Mouse (Mus musculus) embryo, embryonic 10 days (tissue): ENCODE results near the gene Cplx2.

Experiments
- DNase-seq: peaks from one replicate; pipeline ENCODE4 v3.0.0-alpha.2; 2015; ENCODE audit warnings: low spot score

The Cplx2 gene

DNA sequence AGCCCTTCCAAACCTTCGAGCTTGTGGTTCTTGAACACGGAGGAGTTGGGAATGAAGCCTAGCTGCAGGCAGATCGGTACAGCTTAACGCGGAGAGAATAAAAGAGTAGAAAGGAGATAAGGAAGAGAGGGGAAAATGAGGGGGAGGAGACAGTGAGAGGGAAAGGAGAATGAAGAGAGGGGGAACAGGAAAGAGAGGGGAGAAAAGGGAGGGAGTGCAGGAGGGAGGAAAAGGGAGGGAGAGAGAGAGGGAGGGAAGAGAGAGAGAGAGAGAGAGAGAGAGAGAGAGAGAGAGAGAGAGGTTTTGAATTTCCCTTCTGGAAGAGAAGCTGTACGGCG, at the start of gene Cplx2:
TSS of gene Cplx2 (plus strand) at position 301 of the 338 bp plus-strand sequence.
- DNase-seq: no peak

- DNase-seq: peak; percentile 72
Measured at GRCm38 (mm10) chr13:54322396-54323306, 48.5 kb upstream of the Cplx2 start.

DNA sequence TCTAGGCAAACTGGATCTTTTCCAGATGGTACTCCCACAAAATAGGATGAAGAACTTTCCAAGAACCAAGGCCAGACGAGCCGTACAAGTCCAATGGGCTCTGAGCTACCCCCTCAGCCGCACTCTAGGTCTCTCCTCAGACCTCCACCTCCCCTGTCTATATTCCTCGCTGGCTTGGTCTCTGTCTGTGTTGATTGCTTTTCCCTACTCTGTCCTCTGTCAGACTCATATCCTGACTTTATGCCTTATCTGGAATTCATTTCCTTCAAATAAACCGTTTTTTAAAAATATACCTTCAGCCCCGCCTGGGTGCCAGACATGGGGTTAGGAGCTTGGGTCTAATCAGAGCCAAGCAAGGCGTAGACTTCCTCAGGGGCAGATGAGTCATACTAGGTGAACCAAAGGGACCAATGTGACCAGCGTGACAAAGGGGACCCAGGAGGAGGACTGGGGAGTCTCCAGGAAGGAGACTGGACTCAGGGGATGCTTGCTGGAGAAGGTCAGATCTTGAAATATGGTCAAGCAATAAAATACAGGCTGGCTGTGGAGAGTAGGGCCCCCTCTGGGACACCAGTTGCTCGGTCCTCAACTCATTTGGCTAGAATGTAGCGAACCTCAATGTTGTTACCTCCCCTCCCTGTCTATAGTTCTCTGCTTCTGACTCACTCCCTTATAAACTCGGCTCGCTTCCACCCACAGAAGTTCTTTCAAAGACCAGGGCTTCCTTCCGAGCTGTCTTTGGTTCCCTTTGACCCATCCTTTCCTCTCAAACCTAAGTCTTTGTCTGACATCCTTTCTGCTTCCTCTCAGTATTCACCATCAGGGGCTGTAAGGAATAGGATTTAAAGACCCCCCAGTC, 47.6 kb upstream of the Cplx2 start:
- no peak for DNase-seq

- DNase-seq: no peak
Measured at GRCm38 (mm10) chr13:54324178-54324577, 47.0 kb upstream of the Cplx2 start.

DNA sequence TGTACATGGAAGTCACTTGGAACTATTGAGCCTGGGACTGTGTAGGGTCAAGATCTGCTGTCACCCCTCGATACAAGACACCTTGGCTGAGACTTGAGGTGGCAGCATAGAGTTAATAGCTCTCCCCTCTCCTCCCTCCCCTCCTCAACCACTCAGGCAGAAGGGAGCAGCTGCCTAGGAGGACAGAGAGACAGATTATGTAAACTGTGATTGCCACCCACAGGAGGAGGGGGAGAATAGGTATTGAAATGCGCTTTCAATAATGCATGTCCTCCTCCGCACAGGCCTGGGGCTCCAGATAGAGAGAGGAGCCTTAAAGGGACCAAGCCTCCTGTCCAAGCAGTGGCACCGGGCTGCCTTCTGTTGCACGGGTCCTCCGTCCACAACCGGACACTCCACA, 45.3 kb upstream of the Cplx2 start:
- peak; percentile 27 for DNase-seq

GRCm38 (mm10) chr13:54326686-54327447, 44.3 kb upstream of the Cplx2 start:
- DNase-seq: no peak

DNA sequence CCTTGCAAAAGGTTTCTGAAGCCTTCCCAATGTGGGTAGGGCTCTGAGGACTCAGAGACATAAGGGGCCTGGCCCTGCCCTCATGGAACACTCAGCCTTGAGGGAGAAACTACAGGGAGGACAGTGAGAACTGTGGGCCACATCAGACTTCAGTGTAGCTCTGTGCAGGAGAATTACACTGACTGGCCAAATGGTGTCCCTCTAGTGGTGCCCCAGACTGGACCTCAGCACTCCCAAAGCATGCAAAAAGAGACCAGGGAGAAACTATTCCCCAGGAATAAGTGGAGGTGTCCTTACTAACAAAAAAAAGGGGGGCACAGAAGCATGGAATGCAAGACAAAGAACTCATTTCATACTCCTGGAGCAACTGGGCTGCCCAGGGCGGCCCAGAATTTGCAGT, 43.1 kb upstream of the Cplx2 start:
- no peak for DNase-seq

DNA sequence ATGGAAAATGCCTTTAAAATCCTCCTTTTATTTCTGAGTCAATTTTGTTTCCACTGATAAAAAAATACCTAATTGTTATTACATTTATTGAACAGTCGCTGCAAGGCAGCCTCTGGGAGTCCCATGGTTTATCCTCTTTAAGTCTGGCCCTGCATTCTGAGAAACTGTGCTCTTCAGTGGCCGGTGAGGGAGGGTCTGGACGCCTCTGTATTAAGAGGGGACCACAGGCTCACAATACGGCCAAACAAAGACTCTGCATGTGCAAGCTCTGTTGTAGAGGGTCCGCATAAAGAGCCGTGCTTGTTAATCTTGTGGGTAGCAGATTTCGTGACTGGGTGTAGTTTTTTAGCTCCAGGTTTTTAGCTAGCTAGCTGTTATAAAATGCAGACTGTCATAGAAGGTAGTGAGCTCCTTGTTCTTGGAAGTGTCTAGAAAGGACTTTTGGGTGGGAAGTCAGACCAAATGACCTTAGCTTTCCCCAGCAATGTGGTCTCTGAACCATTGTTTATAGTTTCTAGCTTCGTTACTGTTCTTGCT, 42.1 kb upstream of the Cplx2 start:
- DNase-seq: peak; percentile 61

- DNase-seq: peak; percentile 79
Measured at GRCm38 (mm10) chr13:54331825-54332675, 39.1 kb upstream of the Cplx2 start.

- no peak for DNase-seq
Measured at GRCm38 (mm10) chr13:54332921-54333477, 38.1 kb upstream of the Cplx2 start.

DNA sequence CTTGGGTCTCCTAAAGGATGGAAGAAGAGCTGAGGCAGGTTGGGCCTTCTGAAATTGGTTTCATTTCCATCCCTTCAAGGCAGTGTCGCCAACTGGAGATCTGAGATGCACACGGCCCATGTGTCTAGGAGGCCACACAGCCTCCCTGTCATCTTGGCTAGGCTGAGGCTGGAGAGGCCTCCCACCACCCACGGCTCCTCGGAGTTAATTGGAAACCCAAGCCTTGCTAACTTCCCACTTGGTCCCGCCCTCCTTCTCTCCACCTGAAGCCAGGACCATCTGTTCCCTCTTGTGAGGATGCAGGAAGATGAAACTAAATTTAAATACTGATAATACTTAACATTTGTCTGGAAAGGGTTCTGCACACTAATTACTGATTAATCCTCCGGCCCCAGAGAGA, 34.1 kb upstream of the Cplx2 start:
- no peak for DNase-seq

DNA sequence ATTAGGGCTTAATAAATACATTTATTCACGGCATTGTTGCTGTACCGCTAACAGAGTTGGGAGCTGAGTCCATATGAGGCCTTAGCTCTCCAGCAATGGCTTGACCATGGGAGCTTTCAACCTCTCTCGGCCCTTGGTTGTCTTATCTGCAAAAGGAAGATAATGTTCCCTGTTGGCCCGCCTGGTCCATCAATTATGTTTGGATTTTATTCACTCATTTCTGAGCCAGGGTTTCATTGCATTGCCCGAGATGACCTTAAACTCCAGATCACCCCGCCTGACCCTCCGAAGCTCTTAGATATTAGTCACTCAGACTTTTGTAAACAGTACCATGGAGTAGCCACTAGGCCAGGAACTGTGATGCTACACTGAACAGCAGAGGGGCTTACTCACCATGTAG, 33.6 kb upstream of the Cplx2 start:
- no peak for DNase-seq

GRCm38 (mm10) chr13:54338815-54339214, 32.3 kb upstream of the Cplx2 start:
- DNase-seq: no peak

GRCm38 (mm10) chr13:54345885-54346647, 25.1 kb upstream of the Cplx2 start:
- DNase-seq: no peak

DNA sequence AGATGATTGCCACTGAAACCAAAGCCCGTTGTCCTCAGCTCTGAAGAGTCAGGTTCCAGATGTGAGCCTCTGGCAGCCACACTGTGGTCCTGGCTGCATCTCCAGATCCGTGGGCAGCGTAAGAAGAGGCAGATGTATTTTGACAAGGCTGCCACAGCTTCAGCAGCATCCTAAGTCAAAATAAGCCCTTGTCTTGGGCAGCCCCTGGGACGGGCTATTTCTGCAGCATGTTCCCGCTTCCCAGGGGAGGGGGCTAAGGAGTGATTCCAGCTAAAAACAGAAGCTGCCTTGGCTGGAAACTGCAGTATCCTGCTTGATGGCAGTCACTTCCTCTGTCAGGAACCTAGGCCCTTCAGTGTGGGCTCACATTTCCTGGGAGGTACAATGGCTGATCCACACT, 23.1 kb upstream of the Cplx2 start:
- no peak for DNase-seq

DNA sequence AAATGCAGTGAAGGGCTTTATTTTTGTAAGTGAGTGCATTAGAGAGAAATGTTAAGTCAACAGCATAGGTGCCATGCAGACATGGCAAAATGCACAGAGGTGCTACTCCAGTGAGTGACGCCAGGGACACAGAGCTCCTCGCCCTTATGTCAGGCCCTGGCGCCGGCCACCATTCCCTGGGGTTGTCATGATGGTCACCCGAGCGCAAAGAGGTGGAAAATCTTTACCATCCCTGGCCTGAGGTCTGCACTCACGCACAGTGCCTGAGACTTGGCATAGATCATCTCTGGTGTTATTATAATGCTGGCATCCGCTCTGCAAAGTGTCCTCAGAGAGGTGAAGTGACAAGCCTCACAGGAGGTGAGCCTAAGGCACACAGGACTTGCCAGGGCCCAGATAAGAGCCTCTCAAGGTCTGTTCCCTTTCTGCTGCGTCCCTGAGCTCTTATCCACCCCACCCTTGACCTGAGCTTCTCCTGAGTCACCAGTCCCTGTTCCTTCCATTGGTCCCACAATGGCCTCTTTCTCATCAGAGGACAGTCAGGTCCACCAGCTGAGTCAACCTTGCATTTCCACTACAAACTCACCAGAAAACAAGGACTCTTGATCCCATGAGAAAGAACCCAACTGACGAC, 21.9 kb upstream of the Cplx2 start:
- no peak for DNase-seq

- no peak for DNase-seq
Measured at GRCm38 (mm10) chr13:54357420-54357819, 13.7 kb upstream of the Cplx2 start.

GRCm38 (mm10) chr13:54359181-54359580, 12.0 kb upstream of the Cplx2 start:
- DNase-seq: no peak

GRCm38 (mm10) chr13:54364686-54365085, 6.5 kb upstream of the Cplx2 start:
- DNase-seq: no peak

- DNase-seq: peak; percentile 21
Measured at GRCm38 (mm10) chr13:54367758-54368157, 3.4 kb upstream of the Cplx2 start.
